Mouse (Mus musculus) midbrain, embryonic 12.5 days (tissue): ENCODE measurements around the gene Timm8a2. TPM values are rescaled to one million over a fixed set of nuclear protein-coding genes. Genes with fewer than 3 reads are reported as not detected.

Experiments used
- ATAC-seq: fragments of 200-750 bp; cut with Nextera tagmentation; 2 replicates; pipeline ENCODE4 v1.8.0; 2017; ENCODE audit warnings: low read depth, moderate TSS enrichment, moderate library complexity; ENCODE audit not compliant: low FRiP score
- H3K27ac ChIP-seq: fragments of 300-500 bp; sonication (generic); replicated peaks from 2 replicates; pipeline ENCODE4 v1.5.1; 2016; ENCODE audit warnings: mild to moderate bottlenecking
- H3K27me3 ChIP-seq: fragments of 300-500 bp; sonication (generic); 2 replicates; pipeline ENCODE4 v1.6.1; 2016; ENCODE audit warnings: mild to moderate bottlenecking
- H3K36me3 ChIP-seq: fragments of 300-500 bp; sonication (generic); 2 replicates; pipeline ENCODE4 v1.6.1; 2016
- H3K4me1 ChIP-seq: fragments of 300-500 bp; sonication (generic); 2 replicates; pipeline ENCODE4 v1.6.1; 2016
- H3K4me2 ChIP-seq: fragments of 300-500 bp; sonication (generic); replicated peaks from 2 replicates; pipeline ENCODE4 v1.6.1; 2016; ENCODE audit warnings: mild to moderate bottlenecking, moderate library complexity
- H3K4me3 ChIP-seq: fragments of 300-500 bp; sonication (generic); 2 replicates; pipeline ENCODE4 v1.5.1; 2016; ENCODE audit warnings: mild to moderate bottlenecking
- H3K9ac ChIP-seq: fragments of 300-500 bp; sonication (generic); replicated peaks from 2 replicates; pipeline ENCODE4 v1.6.1; 2016; ENCODE audit warnings: mild to moderate bottlenecking, moderate library complexity
- H3K9me3 ChIP-seq: fragments of 300-500 bp; sonication (generic); 2 replicates; pipeline ENCODE4 v1.6.1; 2016; ENCODE audit warnings: mild to moderate bottlenecking
- WGBS: fragments of 180-500 bp; shearing (Covaris S2); methylation state at CpG from one replicate; pipeline ENCODE4 v1.1.7; 2016; 5-methylcytosine and 5-hydroxymethylcytosine counted together
- polyA plus RNA-seq: library from polyadenylated mRNA; unstranded; fragments of >200 nt; fragmentation: Nextera tagmentation; extraction: Ambion mirVana; gene quantifications from 2 replicates; pipeline ENCODE4 v1.2.1, GENCODE M21; 2016

Gene Timm8a2
- polyA plus RNA-seq, 1 experiment from 2014 or later: not detected

DNA sequence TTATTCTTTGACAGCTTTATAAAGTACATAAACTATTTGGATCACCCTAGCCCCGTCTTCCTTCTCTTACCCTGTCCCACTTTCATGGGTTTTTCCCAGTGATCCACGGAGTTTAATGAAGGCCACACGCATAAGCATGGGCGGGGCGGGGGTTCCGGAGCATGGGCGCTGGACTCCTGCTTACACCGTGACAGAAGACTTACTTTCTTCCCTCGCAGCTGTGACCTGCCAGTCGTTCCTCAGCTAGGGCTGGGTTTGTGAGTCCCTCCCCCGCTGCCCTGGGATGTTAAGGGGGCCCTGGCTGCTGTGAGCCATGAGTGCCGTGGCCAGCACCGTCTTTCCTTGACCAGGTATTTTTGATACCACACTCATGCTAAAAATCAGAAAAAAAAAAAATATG, 21.7 kb upstream of the Timm8a2 start:
- Histone ChIP-seq H3K4me3 (no peak overlapping the region), H3K27me3 (no peaks in the 10 kb centered on the region), H3K36me3 (peaks cover 23% of the 10 kb centered on the region), H3K4me2 (no peak overlapping the region), H3K9ac (no peak overlapping the region), H3K4me1 (no peaks in the 10 kb centered on the region), H3K27ac (no peak overlapping the region), H3K9me3 (no peaks in the 10 kb centered on the region)
- 78% methylated on average over 13 of the region's 13 CpGs for WGBS
- no peak for ATAC-seq

- Histone ChIP-seq H3K27me3 (no peaks in the 10 kb centered on the region), H3K36me3 (peaks cover 23% of the 10 kb centered on the region), H3K4me1 (no peaks in the 10 kb centered on the region), H3K27ac (no peak overlapping the region), H3K4me2 (no peak overlapping the region), H3K4me3 (no peak overlapping the region), H3K9ac (no peak overlapping the region), H3K9me3 (no peaks in the 10 kb centered on the region)
- peak; percentile 38; the same call in 1 of the 2 replicates for ATAC-seq
- 85% methylated on average over 14 of the region's 14 CpGs for WGBS
Observed at GRCm38 (mm10) chr14:122013417-122013951, 21.0 kb upstream of the Timm8a2 start.

DNA sequence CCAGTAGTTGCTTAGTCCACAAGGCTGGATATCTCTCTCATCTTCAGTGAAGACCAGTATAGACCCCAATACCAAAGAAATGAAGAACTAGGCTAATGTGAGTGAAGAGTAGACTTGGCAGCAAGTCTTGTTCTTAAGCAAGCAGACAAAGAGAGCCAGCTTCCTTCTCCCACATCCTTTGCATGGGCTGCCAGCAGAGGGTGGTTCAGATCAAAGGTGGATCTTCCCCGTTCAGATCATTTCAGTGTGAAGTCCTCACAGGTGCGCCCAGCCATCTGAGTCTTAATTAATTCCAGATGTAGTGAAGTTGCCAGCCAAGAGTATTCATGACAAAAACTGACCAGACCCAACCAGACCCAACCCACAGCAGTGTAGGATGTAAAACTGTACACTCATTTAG, 16.5 kb upstream of the Timm8a2 start:
- H3K4me2 ChIP-seq: no peak overlapping the region
- H3K27me3 ChIP-seq: no peaks in the 10 kb centered on the region
- H3K4me1 ChIP-seq: no peaks in the 10 kb centered on the region
- peaks cover 32% of the 10 kb centered on the region; the same call in 1 of the 2 replicates for H3K36me3 ChIP-seq
- H3K4me3 ChIP-seq: no peak overlapping the region
- WGBS: 82% methylated on average over 2 of the region's 2 CpGs
- no peak overlapping the region for H3K27ac ChIP-seq
- ATAC-seq: no peak
- no peaks in the 10 kb centered on the region for H3K9me3 ChIP-seq
- no peak overlapping the region for H3K9ac ChIP-seq

DNA sequence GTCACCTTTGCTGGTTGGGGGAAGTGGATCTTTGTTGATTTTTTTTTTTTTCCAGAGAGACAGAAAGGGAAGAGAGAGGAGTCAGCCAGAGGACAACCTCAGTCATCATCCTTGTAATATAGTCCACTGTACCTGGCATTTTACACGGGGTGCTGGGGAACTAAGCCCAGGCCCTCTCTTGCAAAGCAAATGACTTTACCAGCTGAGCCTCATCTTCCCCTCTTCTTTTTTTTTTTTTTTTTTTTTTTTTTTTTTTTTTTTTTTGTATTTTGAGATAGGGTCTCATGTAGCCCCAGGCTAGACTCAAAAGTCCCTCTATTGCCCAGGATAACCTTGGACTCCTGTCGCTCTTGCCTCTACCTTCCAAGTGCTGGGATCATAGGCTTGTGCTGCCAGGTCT, 15.1 kb upstream of the Timm8a2 start:
- no peaks in the 10 kb centered on the region for H3K27me3 ChIP-seq
- H3K9ac ChIP-seq: no peak overlapping the region
- no peaks in the 10 kb centered on the region for H3K9me3 ChIP-seq
- H3K4me2 ChIP-seq: no peak overlapping the region
- 94% methylated on average over 2 of the region's 2 CpGs for WGBS
- peaks cover 33% of the 10 kb centered on the region; the same call in 1 of the 2 replicates for H3K36me3 ChIP-seq
- H3K4me1 ChIP-seq: no peaks in the 10 kb centered on the region
- no peak overlapping the region for H3K27ac ChIP-seq
- no peak for ATAC-seq
- no peak overlapping the region for H3K4me3 ChIP-seq

DNA sequence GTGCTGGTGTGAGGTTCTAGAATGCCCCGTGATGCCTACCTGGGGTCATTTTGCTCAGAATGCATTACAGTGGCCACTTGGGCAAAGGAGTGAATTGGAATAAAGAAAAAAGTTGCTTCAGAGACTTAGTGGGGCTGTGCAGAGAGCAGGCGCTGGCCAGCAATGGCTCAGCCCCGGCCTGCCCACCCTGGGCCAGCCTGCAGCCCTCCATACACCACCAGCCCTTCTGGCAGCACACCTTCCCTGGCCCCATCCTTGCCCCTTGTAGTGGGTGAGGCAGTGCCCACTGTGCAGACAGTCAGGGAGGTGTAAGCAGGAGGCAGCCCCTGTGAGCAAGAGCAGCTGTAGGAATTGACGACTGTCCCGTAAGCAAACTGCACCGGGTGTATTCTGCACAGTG, 13.9 kb upstream of the Timm8a2 start:
- Histone ChIP-seq H3K4me1 (no peaks in the 10 kb centered on the region), H3K9ac (no peak overlapping the region), H3K9me3 (no peaks in the 10 kb centered on the region), H3K4me2 (no peak overlapping the region), H3K27ac (no peak overlapping the region), H3K36me3 (peaks cover 29% of the 10 kb centered on the region; the same call in 1 of the 2 replicates), H3K27me3 (no peaks in the 10 kb centered on the region), H3K4me3 (no peak overlapping the region)
- WGBS: 93% methylated on average over 6 of the region's 6 CpGs
- ATAC-seq: no peak

- Histone ChIP-seq H3K36me3 (peaks cover 28% of the 10 kb centered on the region; the same call in 1 of the 2 replicates), H3K27me3 (no peaks in the 10 kb centered on the region), H3K27ac (no peak overlapping the region), H3K9ac (no peak overlapping the region), H3K4me3 (no peak overlapping the region), H3K4me2 (no peak overlapping the region), H3K4me1 (no peaks in the 10 kb centered on the region), H3K9me3 (no peaks in the 10 kb centered on the region)
- 93% methylated on average over 1 of the region's 1 CpGs for WGBS
- no peak for ATAC-seq
Observed at GRCm38 (mm10) chr14:122023054-122023453, 11.4 kb upstream of the Timm8a2 start.

- no peak overlapping the region for H3K27ac ChIP-seq
- no peaks in the 10 kb centered on the region for H3K9me3 ChIP-seq
- no peak for ATAC-seq
- no peaks in the 10 kb centered on the region for H3K4me1 ChIP-seq
- H3K36me3 ChIP-seq: peaks cover 28% of the 10 kb centered on the region; the same call in 1 of the 2 replicates
- H3K27me3 ChIP-seq: no peaks in the 10 kb centered on the region
- no peak overlapping the region for H3K4me2 ChIP-seq
- H3K9ac ChIP-seq: no peak overlapping the region
- no peak overlapping the region for H3K4me3 ChIP-seq
Observed at GRCm38 (mm10) chr14:122023928-122024327, 10.5 kb upstream of the Timm8a2 start.

GRCm38 (mm10) chr14:122028926-122029745, 5.3 kb upstream of the Timm8a2 start:
- 88% methylated on average over 11 of the region's 11 CpGs for WGBS

DNA sequence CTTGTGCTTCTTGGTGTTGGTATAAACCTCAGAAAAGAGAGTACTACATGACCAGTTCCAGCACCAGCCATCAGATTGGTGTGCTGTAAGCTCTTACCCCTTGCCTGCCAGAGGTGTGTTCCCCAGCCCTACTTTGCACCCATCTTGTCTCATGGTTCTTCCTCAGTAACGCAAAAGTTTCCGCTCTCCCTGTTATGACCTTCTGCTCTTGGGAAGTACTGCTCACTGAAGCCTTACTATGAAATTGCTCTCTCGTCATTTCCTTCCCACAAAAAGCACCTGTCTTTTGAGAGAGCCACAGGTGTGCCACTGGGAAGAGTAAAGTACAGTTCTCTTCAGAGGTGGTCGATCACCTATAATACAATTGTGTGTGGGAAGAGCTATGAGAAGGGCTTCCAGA, 4.6 kb upstream of the Timm8a2 start:
- Histone ChIP-seq H3K4me1 (no peaks in the 10 kb centered on the region), H3K36me3 (no peaks in the 10 kb centered on the region), H3K27ac (no peak overlapping the region), H3K9ac (no peak overlapping the region), H3K9me3 (no peaks in the 10 kb centered on the region), H3K4me2 (no peak overlapping the region), H3K27me3 (no peaks in the 10 kb centered on the region), H3K4me3 (no peak overlapping the region)
- ATAC-seq: no peak
- 90% methylated on average over 4 of the region's 4 CpGs for WGBS

More at GRCm38 (mm10) chr14:122028926-122029745, 5.3 kb upstream of the Timm8a2 start:
- Histone ChIP-seq H3K4me2 (no peak overlapping the region), H3K9ac (no peak overlapping the region), H3K36me3 (no peaks in the 10 kb centered on the region), H3K27ac (no peak overlapping the region), H3K27me3 (no peaks in the 10 kb centered on the region), H3K4me3 (no peak overlapping the region), H3K9me3 (no peaks in the 10 kb centered on the region), H3K4me1 (no peaks in the 10 kb centered on the region)
- no peak for ATAC-seq

DNA sequence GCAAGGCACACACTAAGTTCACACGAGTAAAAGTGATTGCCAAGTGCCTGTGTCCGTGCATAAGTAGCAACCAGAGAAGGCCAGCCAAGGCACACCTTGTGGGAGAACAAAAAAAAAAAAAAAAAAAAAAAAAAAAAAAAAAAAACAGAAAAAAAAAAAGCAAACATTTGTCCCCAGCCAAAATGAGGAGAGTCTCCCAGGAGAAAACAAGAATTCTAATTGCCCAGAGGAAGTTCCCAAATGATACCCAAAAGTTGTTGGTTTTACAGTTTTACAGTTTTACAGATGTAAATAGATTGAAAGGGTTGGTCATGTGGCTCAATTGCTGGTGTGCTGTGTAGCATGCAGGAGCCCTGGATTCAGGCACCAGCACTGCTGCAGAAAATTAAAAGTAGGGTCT, 2.4 kb upstream of the Timm8a2 start:
- 85% methylated on average over 2 of the region's 2 CpGs for WGBS

GRCm38 (mm10) chr14:122035181-122035580, 707 bp downstream of the Timm8a2 start:
- ATAC-seq: no peak
- H3K9ac ChIP-seq: no peak overlapping the region
- no peaks in the 10 kb centered on the region; the same call in 1 of the 2 replicates for H3K9me3 ChIP-seq
- no peaks in the 10 kb centered on the region for H3K27me3 ChIP-seq
- H3K4me1 ChIP-seq: no peaks in the 10 kb centered on the region
- 95% methylated on average over 1 of the region's 1 CpGs for WGBS
- H3K36me3 ChIP-seq: no peaks in the 10 kb centered on the region
- no peak overlapping the region for H3K27ac ChIP-seq
- no peak overlapping the region for H3K4me3 ChIP-seq
- H3K4me2 ChIP-seq: no peak overlapping the region

More for the DNA sequence above, 2.4 kb upstream of the Timm8a2 start:
- Histone ChIP-seq H3K36me3 (no peaks in the 10 kb centered on the region), H3K4me1 (no peaks in the 10 kb centered on the region), H3K9ac (no peak overlapping the region), H3K4me3 (no peak overlapping the region), H3K4me2 (no peak overlapping the region), H3K27ac (no peak overlapping the region), H3K27me3 (no peaks in the 10 kb centered on the region), H3K9me3 (no peaks in the 10 kb centered on the region; the same call in 1 of the 2 replicates)
- no peak for ATAC-seq

DNA sequence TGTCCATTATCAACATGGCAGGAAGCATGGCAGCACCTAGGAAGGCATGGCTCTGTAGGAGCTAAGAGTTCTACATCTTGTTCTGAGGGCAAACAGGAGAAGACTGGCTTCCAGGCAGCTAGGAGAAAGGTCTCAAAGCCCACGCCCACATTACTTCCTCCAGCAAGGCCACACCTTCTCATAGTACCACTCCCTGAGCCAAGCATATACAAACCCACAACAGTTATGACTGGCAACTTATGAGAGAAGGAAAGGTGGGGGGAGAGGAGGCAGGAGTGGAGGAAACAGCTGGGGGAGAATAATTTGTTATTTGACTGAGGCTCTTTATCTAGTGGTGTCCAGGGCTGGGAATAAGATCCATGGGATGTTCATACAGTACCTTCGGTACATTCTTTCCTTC, 1.4 kb downstream of the Timm8a2 start:
- Histone ChIP-seq H3K4me3 (no peak overlapping the region), H3K36me3 (no peaks in the 10 kb centered on the region), H3K9me3 (no peaks in the 10 kb centered on the region; the same call in 1 of the 2 replicates), H3K27me3 (no peaks in the 10 kb centered on the region), H3K27ac (no peak overlapping the region), H3K4me1 (no peaks in the 10 kb centered on the region), H3K9ac (no peak overlapping the region), H3K4me2 (no peak overlapping the region)
- no peak for ATAC-seq
- WGBS: 94% methylated on average over 2 of the region's 2 CpGs
